Mouse (Mus musculus): Measurements from ENCODE around the gene Usp6nl. TPM values are rescaled to one million over a fixed set of nuclear protein-coding genes. Genes with fewer than 3 reads are reported as not detected.
A peak's percentile ranks its signal among the peaks of the same experiment; 100 is the strongest.

The Usp6nl gene
- 1 to 10 TPM; 6.3 to 6.7 TPM for total RNA-seq (2021)

DNA sequence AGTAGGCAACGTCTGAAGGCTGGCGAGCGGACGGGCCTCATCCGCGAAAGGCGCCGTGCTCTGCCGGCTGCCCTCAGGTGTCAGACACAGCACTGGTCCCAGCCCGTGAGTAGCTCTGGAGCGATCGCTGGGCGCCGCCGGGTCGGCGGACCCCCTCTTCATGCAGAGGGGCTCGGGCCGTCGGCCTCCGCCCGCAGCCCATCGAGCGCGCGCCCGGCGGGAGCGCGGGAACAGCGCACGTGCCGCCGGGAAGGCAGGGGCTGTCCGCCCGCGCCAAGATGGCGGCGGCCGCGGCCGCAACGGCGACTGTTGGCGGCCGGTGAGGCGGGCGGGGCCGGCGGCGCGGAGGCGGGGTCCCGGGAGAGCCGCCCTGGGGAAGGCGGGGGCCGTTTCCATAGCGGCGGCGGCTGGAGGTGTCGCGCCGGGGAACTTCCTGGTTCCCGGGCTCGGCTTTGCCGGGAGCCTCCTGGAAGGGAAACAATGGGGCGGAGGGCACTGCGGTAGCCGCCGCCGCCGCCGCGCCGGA is at the start of gene Usp6nl:
Gene Usp6nl (plus strand): TSS at position 292 of the 526 bp plus-strand sequence.
- peak; percentile 83 for DNase-seq (ENCODE audit: low spot score)
- intact Hi-C loops (cut with DNase I) = loop anchor here (2.0 kb wide), 2 partner anchors 66 to 82 kb away; no protein-coding TSS in a partner anchor

DNA sequence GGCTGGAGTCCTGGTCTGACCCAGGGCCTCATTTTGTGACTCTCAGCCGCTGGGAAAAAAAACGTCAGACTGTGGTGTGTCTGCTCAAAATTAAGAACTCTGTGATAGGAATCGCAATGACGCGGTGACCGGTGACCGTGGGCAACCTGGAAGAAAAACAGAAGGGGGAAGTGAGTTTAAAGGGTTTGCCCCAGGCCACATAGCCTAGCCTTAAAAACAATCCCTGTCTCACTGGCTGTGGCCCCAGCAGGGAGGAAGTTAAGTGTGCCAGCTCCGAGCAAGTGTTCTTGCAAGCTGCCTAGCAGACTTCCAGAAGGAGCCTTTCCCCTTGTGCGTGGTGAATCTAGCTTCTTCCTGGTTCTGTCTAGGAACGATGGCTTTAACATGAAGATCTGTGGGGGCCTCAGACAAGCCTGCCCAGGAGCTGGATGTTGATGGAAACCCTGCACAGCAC is 49.0 kb upstream of the Usp6nl start:
- intact Hi-C loops (cut with DNase I) = no loop called here
- no peak for DNase-seq (ENCODE audit: low spot score)

DNA sequence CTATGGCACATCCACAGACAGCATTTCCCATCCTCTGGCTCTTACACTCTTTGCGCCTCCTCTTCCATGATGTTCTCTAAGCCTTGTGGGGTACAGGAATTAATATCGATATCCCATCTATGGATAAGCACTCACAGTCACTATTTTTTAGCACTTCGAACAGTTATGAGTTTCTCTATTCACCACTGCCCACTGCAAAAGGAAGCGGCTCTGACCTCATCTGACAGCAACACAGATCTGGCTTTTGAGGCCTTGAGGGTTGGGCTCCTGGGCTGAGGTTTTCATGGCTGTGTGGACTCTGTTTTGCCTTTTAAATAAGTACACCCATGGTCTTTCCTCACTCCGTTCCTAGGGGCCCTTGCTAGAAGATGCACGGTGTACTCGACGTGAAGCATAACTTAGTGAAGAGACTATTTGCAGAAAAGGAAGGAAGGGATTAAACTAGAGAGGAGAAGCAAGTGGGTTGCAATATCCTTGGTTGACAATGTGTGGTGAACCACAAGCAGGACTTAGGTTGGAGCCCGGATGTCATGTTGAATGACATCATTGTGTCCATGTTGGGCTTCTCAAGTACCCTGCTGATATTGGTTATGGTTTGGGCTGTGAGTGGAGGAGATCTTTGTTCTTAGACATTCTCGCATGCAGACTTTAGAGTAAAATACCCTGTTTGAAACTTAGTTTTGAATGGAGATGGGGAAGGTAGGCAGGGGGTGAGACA is 43.5 kb upstream of the Usp6nl start:
- DNase-seq (ENCODE audit: low spot score) = no peak
- intact Hi-C loops (cut with DNase I) = no loop called here

DNA sequence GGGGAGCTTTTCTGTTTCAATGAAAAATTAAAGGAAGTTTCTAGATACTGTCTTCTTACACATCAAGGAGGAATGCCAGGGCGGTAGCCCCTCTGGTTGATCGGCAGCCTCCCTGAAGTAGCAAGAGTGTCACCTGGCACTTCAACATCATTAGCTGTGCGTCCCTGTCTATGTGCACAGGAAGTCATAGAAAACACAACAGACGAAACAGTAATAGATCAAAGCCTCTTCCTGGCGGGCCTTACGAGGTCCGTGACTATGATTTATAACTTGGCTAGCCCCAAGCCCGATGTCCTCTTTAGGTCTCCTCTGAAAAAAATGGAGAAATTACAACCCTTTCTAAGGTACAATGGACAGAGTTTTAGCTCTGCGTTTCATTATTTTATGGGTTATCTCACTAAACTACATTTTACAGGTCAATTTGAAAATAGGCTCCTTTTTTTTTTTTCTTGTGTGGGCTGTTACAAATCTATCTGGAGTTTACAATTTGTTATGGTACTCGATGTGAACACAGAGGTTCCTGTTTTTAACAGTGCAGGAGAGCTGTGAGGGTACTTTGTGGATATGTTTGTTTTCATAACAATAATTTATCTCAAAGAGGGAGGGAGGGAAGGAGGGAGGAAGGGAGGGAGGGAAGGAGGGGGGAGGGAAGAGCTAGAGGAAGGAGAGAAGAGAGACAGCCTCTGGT is 42.7 kb upstream of the Usp6nl start:
- intact Hi-C loops (cut with DNase I) = no loop called here

DNA sequence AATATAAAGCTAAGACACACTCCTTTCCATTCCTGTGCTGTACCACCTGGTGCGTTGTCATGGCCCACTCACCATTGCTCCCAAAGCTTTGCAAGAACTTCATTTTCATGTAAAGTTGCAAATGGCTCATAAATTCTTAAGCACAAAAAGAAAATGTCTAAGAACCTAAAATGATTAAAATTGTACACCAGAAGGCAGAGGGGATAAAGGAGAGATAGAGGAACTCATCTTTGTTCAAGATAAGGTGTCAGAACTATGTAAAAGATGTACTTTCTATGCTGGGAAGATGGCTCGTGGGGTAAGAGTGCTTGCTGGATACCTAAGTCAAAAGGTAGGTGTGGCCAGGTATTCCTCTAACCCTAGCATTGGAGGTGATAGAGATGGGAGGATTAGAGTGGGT is 38.9 kb upstream of the Usp6nl start:
- intact Hi-C loops (cut with DNase I) = no loop called here
- DNase-seq (ENCODE audit: low spot score) = no peak

More for the DNA sequence above, 42.7 kb upstream of the Usp6nl start:
- DNase-seq (ENCODE audit: low spot score) = no peak

DNA sequence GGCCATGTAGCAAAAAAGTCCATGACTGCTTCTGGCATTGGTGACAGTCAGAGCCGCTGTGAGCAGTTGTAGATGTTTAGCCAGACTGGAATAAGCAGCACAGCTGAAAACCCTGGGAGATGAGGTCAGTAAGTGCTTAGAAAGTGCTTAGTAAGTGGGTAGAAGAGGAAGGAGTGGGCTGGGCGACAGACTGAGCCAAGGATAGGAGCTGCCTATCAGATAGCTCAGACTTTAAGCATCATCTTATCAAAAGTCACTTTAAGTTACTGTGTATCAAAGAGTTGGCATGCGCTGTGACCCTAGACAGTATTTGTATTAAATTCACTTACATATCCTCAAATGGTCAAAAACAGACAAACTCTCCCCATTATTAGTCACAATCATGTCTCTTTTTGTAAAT is 37.7 kb upstream of the Usp6nl start:
- intact Hi-C loops (cut with DNase I) = loop anchor here (5.0 kb wide), 1 partner anchor 52 kb away; no protein-coding TSS in a partner anchor

DNA sequence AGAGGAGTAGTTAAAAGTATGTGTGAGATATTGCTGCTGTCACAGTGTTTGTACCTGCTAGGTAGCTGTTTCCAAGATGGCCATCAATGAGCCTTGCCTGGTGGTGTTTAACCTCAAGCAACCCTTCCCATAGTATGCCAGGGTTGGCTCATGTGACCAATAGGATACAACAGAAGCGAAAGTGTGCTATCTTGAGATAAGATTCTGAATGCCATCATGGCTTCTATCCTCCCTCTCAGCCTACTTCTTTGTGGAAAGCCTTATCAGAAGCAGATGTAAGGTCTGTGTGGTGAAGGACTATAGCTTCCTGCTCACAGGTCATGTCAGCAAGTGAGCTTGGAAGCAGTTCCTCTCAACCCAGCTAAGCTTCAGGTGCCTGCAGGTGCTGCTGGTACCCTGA is 36.7 kb upstream of the Usp6nl start:
- intact Hi-C loops (cut with DNase I) = loop anchor here (5.0 kb wide), 1 partner anchor 53 kb away; no protein-coding TSS in a partner anchor
- no peak for DNase-seq (ENCODE audit: low spot score)

More for the DNA sequence above, 37.7 kb upstream of the Usp6nl start:
- no peak for DNase-seq (ENCODE audit: low spot score)

DNA sequence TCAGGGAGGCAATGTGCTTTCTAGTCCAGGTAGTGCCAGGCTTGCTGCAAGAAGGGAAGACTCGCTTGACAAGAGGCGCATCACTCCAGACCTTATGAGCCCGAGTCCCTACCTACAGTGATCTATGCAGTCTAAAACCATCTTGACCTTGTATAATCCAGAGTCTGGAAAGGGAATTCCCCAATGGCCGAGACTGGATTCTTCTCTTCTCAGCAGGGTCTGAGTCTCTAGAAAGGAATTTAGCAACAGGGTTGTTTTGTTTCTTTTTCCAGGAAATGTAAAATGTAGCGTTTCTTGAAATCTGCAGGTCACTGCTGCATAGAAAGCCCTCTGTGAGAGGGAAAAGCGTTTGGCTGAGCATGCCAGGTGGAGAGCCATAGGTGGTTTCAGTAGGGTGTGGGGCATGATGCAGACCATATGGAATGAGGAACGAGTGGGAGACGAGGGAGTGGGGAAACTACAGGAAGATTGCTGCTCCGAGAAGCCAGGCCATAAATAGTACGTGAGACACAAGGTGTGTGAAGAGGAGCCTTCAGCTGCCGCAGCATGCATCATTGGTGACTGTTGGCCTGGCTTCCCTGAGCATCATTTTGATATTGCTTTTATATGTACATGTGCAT is 28.5 kb upstream of the Usp6nl start:
- no peak for DNase-seq (ENCODE audit: low spot score)
- intact Hi-C loops (cut with DNase I) = no loop called here

DNA sequence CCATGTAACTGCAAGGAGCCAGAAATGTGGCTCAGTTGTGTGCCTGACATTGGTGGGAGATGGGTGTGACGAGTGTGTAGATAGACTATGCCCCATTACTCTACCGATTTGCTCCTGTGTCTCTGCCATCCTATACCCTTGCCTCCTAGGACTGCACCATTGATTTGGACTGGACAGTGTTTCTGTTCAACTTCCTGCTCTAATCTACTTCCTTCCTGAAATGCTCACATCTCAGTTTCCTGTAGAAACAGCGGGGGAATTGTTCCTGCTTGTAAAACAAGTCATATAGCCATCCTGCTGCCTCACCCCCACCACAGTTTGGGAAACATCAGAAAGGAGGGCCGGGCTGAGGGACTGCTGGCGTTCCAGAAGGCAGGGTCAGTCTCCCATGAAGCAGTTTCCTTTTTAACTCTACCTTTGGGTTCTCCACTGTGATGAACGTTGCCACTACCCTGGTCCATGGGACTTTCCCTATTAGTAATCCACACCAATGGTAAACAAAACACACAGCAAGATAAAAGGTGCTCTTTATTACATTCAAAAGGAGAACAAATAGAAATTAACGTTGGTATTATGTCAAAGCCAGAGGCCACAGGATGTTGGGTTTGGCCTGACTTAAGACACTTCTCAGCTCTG is 27.4 kb upstream of the Usp6nl start:
- DNase-seq (ENCODE audit: low spot score) = no peak
- intact Hi-C loops (cut with DNase I) = no loop called here

DNA sequence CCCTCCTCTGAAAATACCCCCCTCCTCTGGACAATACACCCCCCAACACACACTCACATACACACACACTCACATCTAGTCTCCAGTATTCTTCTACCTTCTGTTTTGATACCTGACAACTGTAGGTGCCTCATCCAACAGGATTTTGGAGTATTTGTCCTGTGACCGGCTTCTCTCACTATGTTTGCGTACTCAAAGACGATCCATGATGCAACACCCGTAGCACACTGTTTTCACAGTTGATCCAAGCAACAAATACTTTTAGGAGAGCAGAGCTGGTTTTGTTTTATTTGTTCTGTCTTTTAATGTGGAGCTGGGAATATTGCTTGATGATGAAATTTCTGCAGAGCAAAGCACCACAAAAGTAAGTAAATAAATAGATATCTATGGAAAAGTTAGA is 17.7 kb upstream of the Usp6nl start:
- intact Hi-C loops (cut with DNase I) = no loop called here
- no peak for DNase-seq (ENCODE audit: low spot score)

DNA sequence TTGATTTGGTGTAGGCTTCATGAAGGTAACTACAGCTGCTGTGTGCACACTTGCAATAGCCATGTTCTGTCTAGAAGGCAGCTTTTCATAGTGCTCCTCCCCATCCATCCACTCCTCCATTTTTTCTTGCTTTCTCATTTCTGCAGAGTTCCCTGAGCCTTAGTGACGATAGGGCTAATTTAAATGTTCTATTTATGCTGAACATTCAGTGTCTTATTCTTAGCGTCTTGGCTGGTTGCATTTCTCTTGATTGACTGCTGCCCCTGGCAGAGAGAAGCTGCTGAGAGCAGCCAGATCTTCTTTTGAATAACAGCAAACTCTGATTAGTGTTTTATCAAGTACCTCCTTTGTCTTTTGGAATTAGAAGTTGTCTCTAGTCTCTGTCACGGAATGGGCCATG is 15.6 kb upstream of the Usp6nl start:
- DNase-seq (ENCODE audit: low spot score) = no peak
- intact Hi-C loops (cut with DNase I) = no loop called here

DNA sequence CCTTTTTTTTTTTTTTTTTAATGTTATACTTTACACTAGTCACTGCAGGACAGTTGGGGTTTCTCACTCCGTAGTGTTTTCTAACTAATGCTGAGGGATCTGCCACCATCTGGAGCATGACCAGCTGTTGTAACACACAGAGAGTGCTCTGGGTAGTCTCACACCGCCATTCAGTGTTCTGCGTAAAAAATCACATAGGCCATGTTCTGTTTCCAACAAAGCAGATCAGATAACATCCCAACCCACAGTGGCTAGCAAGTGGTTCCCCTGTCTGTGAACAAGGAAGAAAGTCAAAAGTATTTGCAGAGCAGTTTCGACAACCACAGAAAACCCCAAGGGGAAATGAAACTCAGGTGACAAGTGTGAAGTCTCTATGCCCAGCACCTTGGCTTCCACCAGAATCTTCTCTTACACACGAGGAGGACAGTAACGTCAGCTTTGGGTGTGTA is 13.1 kb upstream of the Usp6nl start:
- intact Hi-C loops (cut with DNase I) = no loop called here

DNA sequence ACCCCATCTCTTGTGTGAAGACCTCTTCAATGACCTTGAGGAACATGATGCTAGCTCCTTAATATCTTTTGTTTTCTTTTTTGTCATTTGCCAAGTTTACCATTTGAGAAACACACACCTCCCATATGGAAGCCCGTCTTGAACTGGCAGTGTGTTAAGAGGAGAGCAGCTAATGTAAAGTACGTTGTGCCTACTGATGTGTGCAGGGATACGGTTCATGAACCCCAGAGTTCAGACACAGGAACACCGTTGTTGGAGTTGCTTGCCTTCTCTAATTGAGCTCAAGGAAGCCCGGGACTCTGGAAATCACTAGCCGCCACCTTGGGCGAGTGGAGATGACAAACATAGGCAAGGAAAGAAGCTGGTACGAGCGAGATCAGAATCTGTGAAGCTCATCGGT is 9.7 kb upstream of the Usp6nl start:
- DNase-seq (ENCODE audit: low spot score) = no peak
- intact Hi-C loops (cut with DNase I) = no loop called here

More for the DNA sequence above, 13.1 kb upstream of the Usp6nl start:
- no peak for DNase-seq (ENCODE audit: low spot score)

DNA sequence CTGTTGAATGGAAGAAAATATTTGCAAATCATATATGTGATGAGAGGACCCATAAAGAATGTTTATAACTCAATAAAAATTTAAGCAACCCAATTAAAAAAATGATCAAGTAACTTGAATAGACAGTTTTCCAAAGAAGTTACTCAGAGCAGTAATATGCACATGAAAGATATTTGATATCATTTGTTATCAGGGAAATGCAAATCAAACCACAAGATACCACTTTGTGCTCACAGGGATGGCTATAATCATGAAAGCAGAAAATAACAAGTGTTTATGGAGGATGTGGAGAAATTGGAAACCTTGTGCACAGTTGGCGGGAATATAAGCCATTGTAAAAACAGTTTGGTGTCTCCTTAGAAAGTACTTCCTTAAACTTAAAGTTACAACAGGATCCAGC is 8.7 kb upstream of the Usp6nl start:
- intact Hi-C loops (cut with DNase I) = no loop called here
- DNase-seq (ENCODE audit: low spot score) = no peak

DNA sequence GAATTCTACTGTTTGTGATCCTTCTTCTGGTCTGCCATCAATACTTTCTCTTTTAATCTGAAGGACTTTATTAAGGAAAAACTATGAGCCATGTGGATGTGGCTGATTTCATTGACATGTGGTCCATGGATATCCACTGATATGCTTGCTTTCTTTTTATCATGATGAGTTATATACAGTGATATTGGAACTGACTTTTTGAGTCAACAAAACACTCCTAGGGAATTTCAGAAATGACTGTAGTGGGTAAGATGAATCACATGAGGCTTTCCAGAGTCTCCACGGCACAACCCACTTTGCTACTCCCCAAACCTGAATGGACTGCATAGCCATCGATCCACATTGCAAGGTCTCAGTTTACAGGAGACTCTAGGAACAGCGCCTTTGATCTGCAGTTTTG is 2.3 kb upstream of the Usp6nl start:
- intact Hi-C loops (cut with DNase I) = loop anchor here (2.0 kb wide), 1 partner anchor 99 kb away; no protein-coding TSS in a partner anchor
- DNase-seq (ENCODE audit: low spot score) = no peak

DNA sequence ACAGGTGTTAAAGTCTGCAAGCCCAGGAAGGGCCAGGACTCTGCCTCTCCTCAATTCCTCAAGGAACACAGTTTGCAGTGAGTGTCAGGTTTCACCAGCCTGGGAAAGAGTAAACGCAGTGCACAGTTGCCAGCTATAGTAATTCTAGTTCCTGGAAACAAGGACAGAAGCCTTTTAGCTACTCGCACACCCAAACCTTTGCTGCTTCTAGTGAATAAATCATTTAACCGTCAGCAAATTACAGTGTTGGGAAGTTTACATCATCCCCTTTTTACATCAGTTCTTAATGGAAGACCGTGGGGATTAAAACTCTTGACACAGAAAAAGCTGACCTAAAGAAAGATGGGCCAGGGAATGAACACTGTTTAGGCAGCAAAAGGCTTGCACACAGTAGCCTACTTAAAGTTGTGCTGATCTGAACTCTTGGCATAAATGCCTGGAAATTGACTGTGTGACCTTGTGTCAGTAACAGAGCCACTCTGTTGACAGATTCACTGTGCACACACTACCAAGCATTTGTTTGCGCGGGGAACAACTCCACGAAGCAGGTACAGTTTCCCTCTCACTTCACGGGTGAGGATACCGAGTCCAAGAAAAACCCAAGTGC is 595 bp upstream of the Usp6nl start:
- intact Hi-C loops (cut with DNase I) = loop anchor here (2.0 kb wide), 3 partner anchors 65 to 101 kb away; no protein-coding TSS in a partner anchor
- DNase-seq (ENCODE audit: low spot score) = no peak

DNA sequence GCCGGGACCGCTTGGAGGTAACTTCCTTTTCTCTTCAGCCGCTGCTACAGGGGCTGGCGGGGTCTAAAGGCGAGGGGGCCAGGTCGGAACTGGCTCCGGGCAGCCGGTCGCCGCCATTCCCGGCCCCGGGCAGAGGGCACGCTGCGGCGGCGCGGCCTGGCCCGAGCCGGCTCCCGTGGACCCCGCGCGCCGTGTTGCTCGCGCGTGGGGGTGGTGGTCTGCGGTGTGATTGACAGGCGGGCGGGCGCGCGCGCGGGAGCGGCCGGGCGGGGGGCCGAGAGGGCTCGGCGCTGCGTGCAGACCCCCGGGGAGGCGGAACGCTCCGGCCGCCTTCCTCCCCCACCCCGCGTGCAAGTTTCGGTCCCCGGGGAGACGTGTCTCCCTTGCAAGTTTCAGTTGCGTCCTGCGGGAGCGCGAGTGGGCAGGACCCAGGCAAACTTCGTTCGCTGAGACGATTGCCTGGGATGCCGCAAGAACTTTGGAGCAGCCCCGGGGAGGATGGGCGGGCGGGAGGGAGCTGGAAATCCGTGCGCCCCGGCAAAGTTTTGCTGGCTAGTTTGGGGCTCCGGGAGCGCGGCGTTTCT is 563 bp downstream of the Usp6nl start:
- DNase-seq (ENCODE audit: low spot score) = peak; percentile 33
- intact Hi-C loops (cut with DNase I) = loop anchor here (2.0 kb wide), 2 partner anchors 66 to 82 kb away; no protein-coding TSS in a partner anchor

DNA sequence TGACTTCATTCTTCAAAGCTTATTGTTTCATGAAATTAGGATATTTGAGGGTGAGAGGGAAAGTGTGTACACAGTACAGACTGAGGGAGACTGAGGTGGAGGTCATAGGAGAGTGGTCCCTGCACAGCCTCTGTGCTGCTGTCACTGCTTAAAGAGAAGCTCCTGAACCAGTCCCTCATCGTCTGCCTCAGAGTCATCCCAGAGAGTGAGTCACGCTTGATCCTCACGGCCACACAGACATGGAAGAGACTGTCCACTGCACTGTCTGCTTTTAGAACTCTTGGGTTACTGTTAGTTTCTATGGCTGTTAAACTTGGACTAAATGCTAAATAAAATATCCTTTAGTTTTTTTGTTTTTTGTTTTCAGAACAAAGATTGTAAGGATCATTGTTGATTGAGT is 3.2 kb downstream of the Usp6nl start:
- DNase-seq (ENCODE audit: low spot score) = no peak
- intact Hi-C loops (cut with DNase I) = no loop called here

DNA sequence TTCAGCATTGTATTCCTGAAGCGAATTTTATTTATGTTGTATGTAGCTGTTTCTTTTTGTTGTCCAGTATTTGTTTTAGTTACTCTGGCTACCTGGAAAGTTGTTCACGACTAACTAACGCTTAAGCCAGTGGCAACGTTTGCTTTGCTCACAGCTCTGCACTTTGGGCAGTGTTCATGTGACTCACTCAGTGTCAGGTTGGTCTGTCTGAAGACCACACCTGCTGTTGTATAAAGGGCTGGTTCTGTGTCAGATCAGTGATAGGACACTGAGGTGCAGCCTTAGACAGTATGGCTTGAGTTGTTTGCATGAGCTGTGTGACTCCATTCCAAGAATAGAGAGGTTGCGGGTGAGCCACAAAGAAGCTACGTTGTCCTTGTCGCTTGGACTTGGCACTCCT is 6.5 kb downstream of the Usp6nl start:
- DNase-seq (ENCODE audit: low spot score) = no peak
- intact Hi-C loops (cut with DNase I) = no loop called here

All from heart, postnatal 25 days (tissue).